Mouse (Mus musculus) liver, adult 2 months (tissue): ENCODE measurements around the gene Adcy2. TPM values are rescaled to one million over a fixed set of nuclear protein-coding genes. Genes with fewer than 3 reads are reported as not detected.
A peak's percentile ranks its signal among the peaks of the same experiment; 100 is the strongest.

ENCODE experiments used
- DNase-seq: peaks from one replicate; pipeline ENCODE4 v3.0.0-alpha.2; 2011; ENCODE audit warnings: low read depth, low spot score; ENCODE audit errors: extremely low read depth
- H3K27ac ChIP-seq: fragments of 200-500 bp; replicated peaks from 2 replicates; pipeline ENCODE4 v1.5.1; 2012; ENCODE audit warnings: low read depth, mild to moderate bottlenecking, control low read depth, inconsistent platforms, low read length; ENCODE audit not compliant: insufficient read depth
- H3K27me3 ChIP-seq: fragments of 200-500 bp; 2 replicates; pipeline ENCODE4 v1.6.1; 2012; ENCODE audit warnings: mild to moderate bottlenecking, moderate library complexity, low read length, inconsistent platforms; ENCODE audit not compliant: control insufficient read depth, insufficient read depth
- H3K36me3 ChIP-seq: fragments of 200-500 bp; 2 replicates; pipeline ENCODE4 v1.6.1; 2012; ENCODE audit warnings: low read length, inconsistent platforms; ENCODE audit not compliant: control insufficient read depth, insufficient read depth
- H3K4me1 ChIP-seq: fragments of 200-500 bp; 2 replicates; pipeline ENCODE4 v1.6.1; 2011; ENCODE audit warnings: low read length; ENCODE audit not compliant: control insufficient read depth, insufficient read depth
- H3K4me3 ChIP-seq: fragments of 200-500 bp; 2 replicates; pipeline ENCODE4 v1.5.1; 2011; ENCODE audit warnings: low read depth, mild to moderate bottlenecking, control low read depth, low read length, moderate library complexity; ENCODE audit not compliant: insufficient read depth
- H3K79me2 ChIP-seq: fragments of 200-500 bp; 2 replicates; pipeline ENCODE4 v1.6.1; 2012; ENCODE audit warnings: inconsistent platforms, mild to moderate bottlenecking, low read length, moderate library complexity; ENCODE audit not compliant: control insufficient read depth, insufficient read depth
- H3K9ac ChIP-seq: fragments of 200-500 bp; 2 replicates; pipeline ENCODE4 v1.6.1; 2012; ENCODE audit warnings: low read depth, mild to moderate bottlenecking, control low read depth, inconsistent platforms, low read length
- CTCF ChIP-seq: fragments of 200-500 bp; IDR thresholded peaks from 2 replicates; pipeline ENCODE4 v1.5.1; 2011; ENCODE audit warnings: low read depth, low read length, control low read depth
- POLR2A ChIP-seq: fragments of 200-500 bp; IDR thresholded peaks from 2 replicates; pipeline ENCODE4 v1.6.1; 2011; ENCODE audit warnings: low read length, control low read depth; ENCODE audit not compliant: insufficient read depth; ENCODE audit errors: extremely low read depth
- WGBS: fragments of 180-500 bp; shearing (Covaris S2); methylation state at CpG from one replicate; pipeline ENCODE4 v1.1.7; 2018; 5-methylcytosine and 5-hydroxymethylcytosine counted together
- polyA plus RNA-seq: library from polyadenylated mRNA; depleted of rRNA; stranded (reverse); fragments of >200 nt; gene quantifications from 2 replicates; pipeline ENCODE4 v1.2.3, GENCODE M21; 2012
- total RNA-seq: library from RNA; depleted of rRNA; stranded (reverse); fragments of >200 nt; gene quantifications from 2 replicates; pipeline ENCODE4 v1.2.3, GENCODE M21; 2014

Gene Adcy2
- total and polyA plus RNA-seq, 2 experiments = 0.09 to 0.11 TPM

- H3K79me2 ChIP-seq = no peaks in the 10 kb centered on the region
- DNase-seq = no peak
- no peak overlapping the region for H3K27ac ChIP-seq
- H3K4me3 ChIP-seq = no peak overlapping the region
- H3K36me3 ChIP-seq = no peaks in the 10 kb centered on the region
- no peaks in the 10 kb centered on the region for H3K27me3 ChIP-seq
- H3K9ac ChIP-seq = no peak overlapping the region
- TF ChIP-seq CTCF (no peak), POLR2A (no peak)
- peaks cover 3% of the 10 kb centered on the region; the same call in 1 of the 2 replicates for H3K4me1 ChIP-seq
- 84% methylated on average over 6 of the region's 6 CpGs for WGBS
Measured at GRCm38 (mm10) chr13:68778011-68778672, 221.2 kb downstream of the Adcy2 start.

- Histone ChIP-seq H3K79me2 (no peaks in the 10 kb centered on the region), H3K9ac (no peak overlapping the region), H3K36me3 (no peaks in the 10 kb centered on the region), H3K27ac (no peak overlapping the region), H3K27me3 (no peaks in the 10 kb centered on the region), H3K4me3 (no peak overlapping the region), H3K4me1 (peaks cover 3% of the 10 kb centered on the region; the same call in 1 of the 2 replicates)
- WGBS = 29% methylated on average over 2 of the region's 2 CpGs
- TF ChIP-seq CTCF = no peak
- TF ChIP-seq POLR2A = no peak
- DNase-seq = peak; percentile 82
Measured at GRCm38 (mm10) chr13:68773599-68774211, 225.6 kb downstream of the Adcy2 start.

- 96% methylated on average over 3 of the region's 3 CpGs for WGBS
- no peak for DNase-seq
- H3K27me3 ChIP-seq = no peaks in the 10 kb centered on the region
- no peaks in the 10 kb centered on the region for H3K79me2 ChIP-seq
- no peaks in the 10 kb centered on the region for H3K36me3 ChIP-seq
- H3K27ac ChIP-seq = no peak overlapping the region
- peaks cover 2% of the 10 kb centered on the region; the same call in 1 of the 2 replicates for H3K4me1 ChIP-seq
- H3K4me3 ChIP-seq = no peak overlapping the region
- TF ChIP-seq CTCF (no peak), POLR2A (no peak)
- no peak overlapping the region for H3K9ac ChIP-seq
Measured at GRCm38 (mm10) chr13:68768588-68768987, 230.8 kb downstream of the Adcy2 start.

- H3K4me3 ChIP-seq = no peak overlapping the region
- WGBS = 83% methylated on average over 8 of the region's 8 CpGs
- no peak overlapping the region for H3K27ac ChIP-seq
- TF ChIP-seq CTCF = no peak
- no peak for TF ChIP-seq POLR2A
- no peak overlapping the region for H3K9ac ChIP-seq
- DNase-seq = no peak
- H3K27me3 ChIP-seq = no peaks in the 10 kb centered on the region
- H3K79me2 ChIP-seq = no peaks in the 10 kb centered on the region
- H3K36me3 ChIP-seq = no peaks in the 10 kb centered on the region
- no peaks in the 10 kb centered on the region for H3K4me1 ChIP-seq
Measured at GRCm38 (mm10) chr13:68765896-68766578, 233.3 kb downstream of the Adcy2 start.

GRCm38 (mm10) chr13:68764614-68765013 lies 234.7 kb downstream of the Adcy2 start:
- 73% methylated on average over 3 of the region's 3 CpGs for whole genome bisulfite sequencing
- H3K4me3 ChIP-seq = no peak overlapping the region
- DNase-seq = no peak
- TF ChIP-seq POLR2A (no peak), CTCF (no peak)
- H3K27me3 ChIP-seq = no peaks in the 10 kb centered on the region
- no peak overlapping the region for H3K27ac ChIP-seq
- no peak overlapping the region for H3K9ac ChIP-seq
- H3K36me3 ChIP-seq = no peaks in the 10 kb centered on the region
- no peaks in the 10 kb centered on the region for H3K79me2 ChIP-seq
- H3K4me1 ChIP-seq = no peaks in the 10 kb centered on the region
